Mouse (Mus musculus): ENCODE results near the gene Marveld3. TPM values are rescaled to one million over a fixed set of nuclear protein-coding genes. Genes with fewer than 3 reads are reported as not detected.

Gene Marveld3
- polyA plus RNA-seq, 1 experiment from 2014 or later = 1.1 TPM

DNA sequence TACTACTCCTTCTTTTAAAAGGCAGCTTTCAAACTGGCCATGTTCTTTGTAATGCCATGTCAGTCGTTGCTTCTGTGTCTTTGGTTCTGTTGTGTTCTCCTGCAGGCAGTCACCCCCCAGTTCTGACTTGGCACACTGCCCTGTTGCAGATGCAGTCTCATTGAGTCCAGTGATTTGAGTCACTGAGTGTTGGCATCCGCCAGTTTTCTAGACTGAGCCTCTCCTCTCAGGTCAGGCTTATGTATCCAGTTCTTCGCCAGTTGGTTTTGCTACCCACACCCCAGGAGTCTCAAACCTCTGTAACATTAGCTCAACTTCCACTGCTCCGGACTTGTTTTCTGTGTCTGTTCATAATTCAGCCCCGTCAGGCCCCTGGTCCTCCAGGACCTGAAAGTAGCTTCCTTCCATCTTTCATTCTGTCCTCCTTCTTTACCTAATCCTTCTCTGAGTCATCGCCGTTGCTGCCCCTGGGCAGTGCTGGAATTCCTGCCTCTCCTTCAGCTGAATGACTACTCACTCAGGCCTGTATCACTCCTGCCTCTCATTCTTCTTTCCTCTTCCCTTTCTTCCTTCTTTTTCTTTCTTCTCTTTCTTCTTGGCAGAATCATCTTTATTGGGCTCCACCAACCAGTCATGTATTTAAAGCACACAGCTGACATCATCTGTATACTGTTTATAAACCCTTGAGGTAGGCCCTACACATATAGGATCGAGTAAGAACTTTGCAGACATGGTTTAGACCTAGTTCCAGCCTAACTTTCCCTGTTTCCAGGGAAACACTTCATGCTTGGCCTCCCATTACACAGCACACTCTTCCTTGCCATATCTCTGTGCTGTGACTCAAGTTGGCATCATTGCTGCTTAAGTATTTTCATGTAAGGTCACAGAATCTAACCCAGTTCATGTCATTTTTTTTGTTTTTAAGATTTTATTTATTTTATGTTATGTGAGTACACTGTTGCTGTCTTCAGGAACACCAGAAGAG lies 41.3 kb downstream of the Marveld3 start:
- no peaks in the 10 kb centered on the region for H3K27me3 ChIP-seq

DNA sequence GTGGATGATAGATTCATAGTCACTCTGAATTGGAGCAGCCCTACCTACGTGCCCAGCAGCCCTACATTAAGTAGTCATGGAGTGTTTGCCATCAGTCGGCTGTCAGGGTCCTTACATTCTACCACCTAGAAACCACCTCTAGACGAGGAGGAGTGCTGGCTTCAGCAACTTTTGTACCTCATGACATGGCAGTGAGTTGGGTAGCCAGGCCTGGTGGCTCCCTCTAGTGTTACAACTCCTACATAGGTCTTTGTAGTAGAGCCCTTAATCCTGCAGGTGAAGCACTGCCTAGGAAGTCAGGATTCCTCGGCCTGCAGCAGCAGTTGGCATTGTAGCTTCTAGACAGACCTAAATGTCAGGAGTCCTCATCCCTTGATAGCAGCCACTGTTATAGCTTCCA lies 44.7 kb downstream of the Marveld3 start:
- H3K9ac ChIP-seq (replicated peaks) = no peak overlapping the region
- H3K36me3 ChIP-seq = peaks cover 42% of the 10 kb centered on the region
- no peaks in the 10 kb centered on the region for H3K27me3 ChIP-seq
- no peaks in the 10 kb centered on the region for H3K9me3 ChIP-seq
- no peak overlapping the region for H3K4me3 ChIP-seq (replicated peaks)
- no peak overlapping the region for H3K4me2 ChIP-seq (replicated peaks)
- 53% methylated on average over 4 of the region's 4 CpGs for WGBS
- ATAC-seq = no peak
- H3K27ac ChIP-seq = no peak overlapping the region
- no peaks in the 10 kb centered on the region for H3K4me1 ChIP-seq (replicated peaks)

More for the DNA sequence above, 41.3 kb downstream of the Marveld3 start:
- no peaks in the 10 kb centered on the region for H3K9me3 ChIP-seq
- H3K27ac ChIP-seq = no peak overlapping the region
- H3K9ac ChIP-seq (replicated peaks) = no peak overlapping the region
- 90% methylated on average over 8 of the region's 8 CpGs for WGBS
- H3K36me3 ChIP-seq = peaks cover 46% of the 10 kb centered on the region
- H3K4me2 ChIP-seq (replicated peaks) = no peak overlapping the region
- no peak for ATAC-seq
- H3K4me1 ChIP-seq (replicated peaks) = no peaks in the 10 kb centered on the region
- H3K4me3 ChIP-seq (replicated peaks) = no peak overlapping the region

DNA sequence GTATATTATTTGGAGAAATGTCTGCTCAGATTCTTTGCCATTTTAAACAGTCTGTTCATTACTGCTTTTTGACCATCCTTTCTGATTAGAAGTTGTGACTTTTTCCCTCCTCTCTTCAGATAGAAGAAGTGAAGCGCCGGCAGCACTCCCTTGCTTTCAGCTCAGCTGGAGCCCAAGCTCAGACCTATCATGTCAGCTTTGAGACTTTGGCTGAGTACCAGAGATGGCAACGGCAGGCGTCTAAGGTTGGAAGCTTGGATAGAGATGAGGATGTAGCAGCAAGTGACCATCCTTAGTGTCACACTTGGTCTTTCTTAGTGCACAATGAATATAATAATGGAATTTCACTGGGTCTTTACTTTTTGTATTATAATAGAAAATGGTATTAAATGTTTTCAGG lies 54.6 kb downstream of the Marveld3 start:
- no peak overlapping the region for H3K4me2 ChIP-seq (replicated peaks)
- H3K27ac ChIP-seq = no peak overlapping the region
- 96% methylated on average over 4 of the region's 4 CpGs for WGBS
- no peaks in the 10 kb centered on the region for H3K4me1 ChIP-seq (replicated peaks)
- no peaks in the 10 kb centered on the region for H3K9me3 ChIP-seq
- H3K9ac ChIP-seq (replicated peaks) = no peak overlapping the region
- no peak for ATAC-seq
- peaks cover 43% of the 10 kb centered on the region for H3K36me3 ChIP-seq
- no peak overlapping the region for H3K4me3 ChIP-seq (replicated peaks)
- H3K27me3 ChIP-seq = no peaks in the 10 kb centered on the region

DNA sequence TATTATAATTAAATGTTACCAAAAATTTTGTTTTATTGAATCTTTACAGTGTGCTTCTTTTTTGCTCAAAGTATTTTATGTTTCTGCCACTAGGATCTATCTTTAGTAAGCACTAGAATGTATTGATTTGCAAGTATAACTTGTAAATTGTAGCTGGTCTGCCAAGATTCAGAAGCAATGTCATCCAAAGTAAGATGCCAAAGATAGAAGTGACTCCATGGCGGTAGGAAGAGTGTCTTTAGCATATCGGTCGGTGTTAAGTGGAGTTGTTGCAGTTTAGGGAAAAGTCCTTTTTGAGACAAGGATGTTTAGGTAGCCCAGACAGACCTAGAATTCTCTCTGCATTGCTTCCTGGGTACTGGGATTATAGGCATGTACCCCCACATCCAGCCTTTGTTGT lies 55.1 kb downstream of the Marveld3 start:
- H3K9me3 ChIP-seq = no peaks in the 10 kb centered on the region
- H3K9ac ChIP-seq (replicated peaks) = no peak overlapping the region
- H3K4me2 ChIP-seq (replicated peaks) = no peak overlapping the region
- ATAC-seq = no peak
- 95% methylated on average over 3 of the region's 3 CpGs for WGBS
- no peak overlapping the region for H3K27ac ChIP-seq
- H3K27me3 ChIP-seq = no peaks in the 10 kb centered on the region
- no peak overlapping the region for H3K4me3 ChIP-seq (replicated peaks)
- H3K4me1 ChIP-seq (replicated peaks) = no peaks in the 10 kb centered on the region
- H3K36me3 ChIP-seq = peaks cover 43% of the 10 kb centered on the region

DNA sequence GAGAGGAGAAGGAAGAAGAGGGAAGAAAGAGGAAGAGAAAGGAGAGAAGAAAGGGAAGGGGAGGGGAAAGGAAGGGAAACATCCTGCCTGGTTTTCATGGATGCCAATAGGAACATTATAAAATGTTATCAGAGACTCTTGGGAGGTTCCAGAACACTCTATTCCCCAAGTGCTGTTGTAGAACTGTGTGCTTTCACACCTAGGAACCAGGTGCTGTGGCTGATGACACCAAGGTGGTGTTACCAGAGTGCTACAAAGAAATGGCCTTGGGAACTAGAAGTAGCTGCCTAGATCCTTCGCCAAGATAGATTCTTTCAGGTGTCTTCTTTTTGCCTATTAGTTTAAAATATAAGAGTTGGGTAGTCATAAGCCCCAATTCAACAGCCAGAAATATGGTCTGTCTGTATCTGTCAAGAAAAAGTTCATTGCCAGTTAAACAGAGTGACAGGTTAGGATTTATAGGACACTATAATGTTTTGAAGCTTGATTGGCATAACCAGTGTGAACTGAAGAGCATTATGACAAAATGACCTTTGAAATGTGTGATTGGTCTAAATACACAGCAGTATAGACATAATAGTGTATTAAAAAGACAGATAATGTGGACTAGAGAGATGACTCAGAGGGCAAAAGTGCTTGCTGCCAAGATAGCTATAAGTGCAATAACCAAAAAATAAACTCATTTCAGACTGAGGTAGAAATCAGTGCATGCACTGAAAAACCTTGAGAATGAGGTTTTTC lies 56.9 kb downstream of the Marveld3 start:
- WGBS = 95% methylated on average over 1 of the region's 1 CpGs
- no peaks in the 10 kb centered on the region for H3K4me1 ChIP-seq (replicated peaks)
- H3K4me3 ChIP-seq (replicated peaks) = no peak overlapping the region
- H3K27me3 ChIP-seq = no peaks in the 10 kb centered on the region
- no peak overlapping the region for H3K4me2 ChIP-seq (replicated peaks)
- H3K27ac ChIP-seq = no peak overlapping the region
- H3K9ac ChIP-seq (replicated peaks) = no peak overlapping the region
- peaks cover 32% of the 10 kb centered on the region for H3K36me3 ChIP-seq
- no peak for ATAC-seq
- no peaks in the 10 kb centered on the region for H3K9me3 ChIP-seq

DNA sequence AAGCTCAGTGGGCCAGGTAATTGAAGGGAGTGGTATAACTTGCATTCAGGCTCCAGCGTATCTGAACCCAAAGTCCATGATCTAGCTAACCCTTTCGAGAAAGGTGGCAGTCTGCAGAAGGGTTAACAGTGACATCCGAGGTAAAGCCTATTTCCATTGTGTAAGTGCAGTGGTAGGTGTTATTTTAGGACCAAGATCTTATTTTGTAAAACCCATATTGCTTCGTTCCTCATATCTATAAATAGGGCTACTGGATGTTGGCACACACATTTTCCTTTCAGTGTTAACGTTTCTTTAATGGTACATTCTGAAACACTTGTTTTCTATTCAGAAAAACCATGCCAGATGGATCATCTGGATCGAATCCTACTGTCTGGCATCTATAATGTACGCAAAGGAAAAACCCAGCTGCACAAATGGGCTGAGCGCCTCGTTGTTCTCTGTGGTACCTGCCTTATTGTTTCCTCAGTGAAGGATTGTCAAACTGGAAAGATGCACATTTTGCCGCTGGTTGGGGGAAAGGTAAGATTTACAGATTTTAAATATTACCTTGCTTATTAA lies 58.0 kb downstream of the Marveld3 start:
- Histone ChIP-seq H3K36me3 (peaks cover 21% of the 10 kb centered on the region), H3K9me3 (no peaks in the 10 kb centered on the region), H3K4me2 (replicated peaks) (no peak overlapping the region), H3K27me3 (no peaks in the 10 kb centered on the region), H3K4me3 (replicated peaks) (no peak overlapping the region), H3K9ac (replicated peaks) (no peak overlapping the region), H3K4me1 (replicated peaks) (no peaks in the 10 kb centered on the region), H3K27ac (no peak overlapping the region)
- 91% methylated on average over 10 of the region's 10 CpGs for WGBS
- ATAC-seq = no peak

DNA sequence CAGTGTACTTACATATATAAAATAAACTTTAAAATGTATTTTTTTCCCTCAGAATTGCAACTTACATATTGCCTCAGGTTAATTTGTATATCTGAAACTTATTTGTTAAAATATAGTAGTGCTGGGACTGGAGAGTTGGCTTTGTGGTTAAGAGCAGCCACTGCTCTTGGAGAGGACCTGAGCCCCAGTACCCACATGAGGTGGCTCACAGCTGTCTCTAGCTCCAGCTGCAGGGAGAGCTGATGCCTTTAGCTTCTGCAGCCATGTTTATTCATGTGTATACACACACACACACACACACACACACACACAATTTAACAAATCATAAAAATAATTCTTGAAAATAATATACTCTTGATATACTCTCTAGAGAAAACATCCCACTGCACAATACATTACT lies 59.6 kb downstream of the Marveld3 start:
- no peaks in the 10 kb centered on the region for H3K9me3 ChIP-seq
- no peaks in the 10 kb centered on the region for H3K4me1 ChIP-seq (replicated peaks)
- no peak overlapping the region for H3K4me2 ChIP-seq (replicated peaks)
- H3K9ac ChIP-seq (replicated peaks) = no peak overlapping the region
- no peak overlapping the region for H3K4me3 ChIP-seq (replicated peaks)
- ATAC-seq = no peak
- no peak overlapping the region for H3K27ac ChIP-seq
- peaks cover 11% of the 10 kb centered on the region for H3K36me3 ChIP-seq
- H3K27me3 ChIP-seq = no peaks in the 10 kb centered on the region

Other genes with a start within 250 kb of the Marveld3 start
- 3.7 and 4.4 TPM in 2 replicates for gene Atxn1l, start 224.5 kb downstream of the Marveld3 start, polyA plus RNA-seq (2015; fragmentation: Nextera tagmentation; extraction: Ambion mirVana)
- 53.7 and 55.0 TPM in 2 replicates for gene Ap1g1, start 183.6 kb downstream of the Marveld3 start, polyA plus RNA-seq (2015; fragmentation: Nextera tagmentation; extraction: Ambion mirVana)
- gene Phlpp2, start 93.7 kb downstream of the Marveld3 start, polyA plus RNA-seq (2015; fragmentation: Nextera tagmentation; extraction: Ambion mirVana) = 3.8 and 3.9 TPM in 2 replicates
- not detected in 2 replicates for gene Tat, start 28.2 kb upstream of the Marveld3 start, polyA plus RNA-seq (2015; fragmentation: Nextera tagmentation; extraction: Ambion mirVana)
- gene Chst4, start 77.5 kb upstream of the Marveld3 start, polyA plus RNA-seq (2015; fragmentation: Nextera tagmentation; extraction: Ambion mirVana) = not detected in 2 replicates
- gene Zfp612, start 117.5 kb upstream of the Marveld3 start, polyA plus RNA-seq (2015; fragmentation: Nextera tagmentation; extraction: Ambion mirVana) = 19.8 and 20.3 TPM in 2 replicates
- not detected in 2 replicates for gene Gm21964, start 139.0 kb upstream of the Marveld3 start, polyA plus RNA-seq (2015; fragmentation: Nextera tagmentation; extraction: Ambion mirVana)
- not detected in 2 replicates for gene Gm17720, start 140.6 kb upstream of the Marveld3 start, polyA plus RNA-seq (2015; fragmentation: Nextera tagmentation; extraction: Ambion mirVana)
- 39.6 and 57.6 TPM in 2 replicates for gene Calb2, start 206.0 kb upstream of the Marveld3 start, polyA plus RNA-seq (2015; fragmentation: Nextera tagmentation; extraction: Ambion mirVana)